Mouse (Mus musculus) common myeloid progenitor, adult 5-6 weeks (primary cell): ENCODE results near the gene Runx2. TPM values are rescaled to one million over a fixed set of nuclear protein-coding genes. Genes with fewer than 3 reads are reported as not detected.
A peak's percentile ranks its signal among the peaks of the same experiment; 100 is the strongest.

Experiments
- ATAC-seq: replicated peaks from 2 replicates; pipeline ENCODE4 v1.8.0; 2016; ENCODE audit warnings: low read depth, mild to moderate bottlenecking, moderate TSS enrichment, inconsistent platforms; ENCODE audit not compliant: poor library complexity, severe bottlenecking
- total RNA-seq: library from RNA; stranded (forward); fragments of 200-1000, 187-1606 nt; gene quantifications from 2 replicates; pipeline ENCODE4 v1.2.3, GENCODE M21; 2017

Gene Runx2
- 13.9 and 27.3 TPM in 2 replicates for total RNA-seq

DNA sequence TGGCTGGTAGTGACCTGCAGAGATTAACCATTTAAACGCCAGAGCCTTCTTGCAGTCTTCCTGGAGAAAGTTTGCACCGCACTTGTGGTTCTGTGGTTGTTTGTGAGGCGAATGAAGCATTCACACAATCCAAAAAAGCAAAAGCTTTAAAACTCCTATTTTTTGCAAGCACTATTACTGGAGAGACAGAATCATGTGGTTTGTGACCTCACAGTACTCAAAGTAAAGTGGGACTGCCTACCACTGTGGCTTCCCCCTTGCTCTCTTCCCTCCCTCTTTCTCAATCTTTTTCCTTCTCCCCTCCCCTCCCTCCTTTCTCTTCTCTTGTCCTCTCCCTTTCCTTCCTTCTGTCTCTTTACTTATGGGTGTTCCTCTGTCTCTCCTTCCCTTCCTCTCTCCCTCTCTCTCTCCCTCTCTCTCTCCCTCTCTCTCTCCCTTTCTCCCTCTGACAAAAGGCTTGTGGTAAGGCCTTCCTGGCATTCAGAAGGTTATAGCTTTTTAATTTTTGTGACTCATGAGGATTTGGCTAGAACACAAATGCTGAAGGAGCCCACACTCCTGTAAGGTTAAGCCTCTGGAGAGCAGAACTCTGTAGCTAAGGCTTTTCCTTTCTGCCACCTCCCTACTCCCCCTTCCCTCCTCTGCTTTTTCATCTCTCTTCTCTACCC is at the start of gene Runx2:
Gene Runx2 (minus strand): TSS at position 290 of the 668 bp plus-strand sequence.
- ATAC-seq = peak; percentile 70

DNA sequence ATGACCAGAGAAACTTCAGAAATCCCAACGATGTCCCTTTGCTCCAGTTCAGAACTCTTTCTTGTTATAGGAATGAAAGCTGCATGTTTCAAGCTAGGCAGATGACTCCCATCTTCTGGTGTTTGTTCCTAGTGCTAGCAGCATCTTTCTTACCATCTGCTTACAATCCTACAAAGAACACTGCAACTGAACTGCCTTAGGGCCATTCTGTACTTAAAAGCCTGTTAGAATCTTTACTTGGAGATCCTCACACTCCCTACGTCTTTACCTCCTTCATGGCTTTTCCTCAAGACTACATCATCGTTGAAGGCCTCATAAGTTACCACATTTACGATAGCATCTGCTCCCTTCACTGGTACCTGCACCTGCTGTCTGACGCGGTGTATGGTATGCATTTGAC is 48.6 kb upstream of the Runx2 start:
- no peak for ATAC-seq

DNA sequence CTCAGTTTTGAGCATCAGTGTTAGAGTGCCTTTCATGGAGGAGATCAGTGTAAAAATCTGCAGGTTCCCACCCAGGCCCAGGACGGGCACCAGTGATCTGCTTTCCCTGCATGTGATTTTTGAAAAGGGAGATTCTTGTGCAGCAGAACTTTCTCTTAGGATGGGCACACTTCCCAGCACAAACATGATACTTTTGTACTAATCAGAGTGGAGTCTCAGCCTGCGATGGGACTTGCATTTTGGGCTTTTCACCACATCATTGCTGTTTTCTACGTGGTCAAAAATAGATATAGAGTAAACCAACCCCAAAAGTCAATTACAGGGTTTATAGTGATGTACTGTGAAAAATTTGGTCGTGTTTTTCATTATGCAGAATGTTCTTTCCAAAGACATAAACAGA is 27.6 kb upstream of the Runx2 start:
- ATAC-seq = no peak

DNA sequence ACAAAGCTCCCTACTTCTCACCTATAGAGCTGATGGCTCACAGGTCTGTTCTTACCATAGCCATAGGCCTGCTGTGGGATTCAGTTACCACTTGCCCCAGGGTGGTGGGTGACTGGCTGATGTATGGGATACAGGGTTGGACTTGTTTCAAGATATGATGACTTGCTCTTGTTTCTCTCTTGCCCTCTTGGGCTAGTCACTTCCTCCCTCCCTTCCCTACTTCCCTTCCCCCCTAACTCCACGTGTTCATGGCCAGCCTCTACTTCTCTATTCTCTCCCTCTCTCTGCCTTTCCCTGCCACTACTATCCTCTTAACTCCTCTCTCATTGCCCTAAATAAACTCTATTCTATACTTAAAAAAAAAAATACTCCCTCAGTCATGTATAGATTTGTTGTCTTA is 16.6 kb upstream of the Runx2 start:
- ATAC-seq = 0 out of 2 replicates have a peak, but pooled peaks have one; percentile 32

DNA sequence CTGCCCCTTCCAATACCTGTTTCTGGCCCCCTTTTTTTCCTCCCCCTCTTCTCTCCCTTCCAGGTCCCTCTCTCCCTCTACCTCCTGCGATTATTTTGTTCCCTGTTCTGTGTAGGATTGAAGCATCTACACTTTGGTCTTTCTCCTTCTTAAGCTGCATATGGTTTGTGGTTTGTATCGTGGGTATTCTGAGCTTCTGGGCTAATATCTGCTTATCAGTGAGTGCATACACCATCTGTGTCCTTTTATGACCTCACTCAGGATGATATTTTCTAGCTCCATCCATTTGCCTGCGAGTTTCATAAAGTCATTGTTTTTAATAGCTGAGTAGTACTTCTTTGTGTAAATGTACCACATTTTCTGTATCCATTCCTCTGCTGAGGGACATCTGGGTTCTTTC is 15.0 kb upstream of the Runx2 start:
- ATAC-seq = no peak

DNA sequence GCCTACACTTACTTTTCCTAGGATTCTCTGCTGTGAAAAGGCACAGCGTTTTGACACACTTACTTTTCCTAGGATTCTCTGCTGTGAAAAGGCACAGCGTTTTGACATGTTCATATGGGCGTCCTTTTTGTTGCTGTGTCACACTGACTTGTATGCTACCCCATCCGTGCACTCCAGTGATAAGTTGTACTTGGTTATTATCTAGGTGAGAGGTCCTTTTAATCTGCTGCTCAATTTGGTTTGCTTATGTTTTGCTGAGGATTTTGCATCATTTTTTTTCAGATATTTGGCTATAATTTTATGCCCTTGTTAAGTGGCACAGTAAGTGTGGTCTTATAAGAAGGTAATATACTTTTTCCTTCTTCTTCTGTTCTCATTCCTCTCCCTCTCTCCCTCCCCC is 13.4 kb upstream of the Runx2 start:
- no peak for ATAC-seq

DNA sequence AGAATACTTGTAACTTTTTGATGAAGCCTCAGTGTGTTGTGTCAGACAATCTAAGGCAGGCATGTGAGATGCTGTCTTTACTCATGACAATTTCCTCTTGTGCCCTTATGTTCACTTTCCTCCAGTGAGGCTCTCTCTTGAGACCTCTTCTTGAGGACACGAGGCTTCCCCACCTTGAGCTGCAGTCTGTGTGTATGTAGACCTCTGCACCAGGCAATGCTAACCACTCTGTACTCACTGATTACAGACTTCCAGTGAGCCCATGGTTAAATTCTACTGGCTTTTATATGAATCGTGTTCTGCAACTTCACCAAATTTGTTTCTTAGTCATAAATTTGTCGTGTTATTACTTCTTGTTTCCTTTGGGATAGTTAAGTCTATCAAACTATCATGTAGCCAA is 12.5 kb upstream of the Runx2 start:
- ATAC-seq = no peak

DNA sequence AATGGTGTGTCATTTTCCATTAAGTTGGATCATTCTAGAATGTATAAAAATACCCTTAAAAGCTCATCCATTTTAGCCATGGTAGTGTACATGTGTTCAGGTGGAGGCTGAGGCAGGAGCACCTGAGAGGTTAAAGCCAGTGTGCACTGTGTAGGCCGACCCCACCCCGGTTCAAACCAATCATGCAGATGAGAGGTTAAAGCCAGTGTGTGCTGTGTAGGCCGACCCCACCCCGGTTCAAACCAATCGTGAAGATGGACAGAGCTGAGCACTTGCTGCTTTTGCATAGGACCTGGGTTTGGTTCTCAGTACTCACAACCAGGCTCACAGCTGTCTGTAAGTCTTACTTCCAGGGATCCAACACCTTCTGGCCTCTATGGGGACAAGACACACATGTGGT is 7.3 kb upstream of the Runx2 start:
- ATAC-seq = no peak

DNA sequence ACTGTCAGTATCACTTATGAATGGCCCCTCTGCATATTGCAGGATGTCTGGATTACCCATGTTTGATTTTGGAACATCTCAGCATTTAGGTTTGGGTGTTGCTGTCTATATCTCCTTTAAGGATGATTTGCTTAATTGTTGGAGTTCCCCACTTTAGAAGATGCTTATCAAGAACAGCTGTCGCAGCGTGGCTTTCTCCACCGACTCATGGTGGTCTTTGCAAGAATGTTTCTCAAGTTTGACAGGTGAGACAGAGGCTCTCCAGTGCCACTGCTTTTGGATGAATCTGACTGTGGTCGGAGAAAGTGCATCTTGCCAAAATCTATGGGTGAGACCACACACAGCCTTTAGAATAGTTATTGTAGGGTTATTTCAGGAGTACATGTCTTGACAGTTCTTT is 5.2 kb upstream of the Runx2 start:
- no peak for ATAC-seq

DNA sequence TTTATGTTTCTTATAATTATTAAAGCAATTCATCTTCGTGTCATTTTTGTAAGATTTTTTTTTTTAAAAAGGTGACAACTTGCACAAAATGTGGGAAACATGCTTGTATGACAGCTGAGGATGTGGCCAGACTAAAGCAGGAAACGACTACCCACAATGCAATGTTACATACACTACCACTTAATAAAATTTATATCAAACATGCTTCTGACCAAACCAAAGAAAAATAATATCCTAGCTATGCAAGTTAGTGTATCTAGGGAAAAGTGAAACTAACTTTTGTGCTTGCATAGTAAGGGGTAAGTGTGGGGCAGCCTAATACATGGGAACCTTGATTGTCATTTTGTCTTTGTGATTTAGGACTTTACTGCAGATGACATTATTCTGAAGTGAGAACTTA is 4.2 kb upstream of the Runx2 start:
- no peak for ATAC-seq

DNA sequence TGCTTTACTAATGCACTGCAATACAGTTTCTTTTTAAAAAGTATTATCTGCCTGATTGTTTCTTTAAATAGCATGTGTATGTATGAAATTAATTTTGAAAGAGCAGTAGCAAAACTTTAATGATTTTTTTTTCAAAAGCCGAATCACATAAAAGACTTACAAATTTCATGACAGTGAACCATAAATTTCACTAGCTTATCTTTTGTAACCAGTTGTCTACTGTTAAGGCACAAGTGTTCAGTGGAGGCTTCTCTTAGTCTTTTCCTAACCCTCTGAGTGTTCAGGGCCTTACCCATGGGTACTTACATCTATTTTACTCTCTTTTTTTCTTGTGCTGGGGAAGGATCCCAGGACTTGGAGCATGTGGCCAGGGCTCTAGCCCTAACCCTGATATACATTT is 7.6 kb downstream of the Runx2 start:
- 0 out of 2 replicates have a peak, but pooled peaks have one; percentile 11 for ATAC-seq

DNA sequence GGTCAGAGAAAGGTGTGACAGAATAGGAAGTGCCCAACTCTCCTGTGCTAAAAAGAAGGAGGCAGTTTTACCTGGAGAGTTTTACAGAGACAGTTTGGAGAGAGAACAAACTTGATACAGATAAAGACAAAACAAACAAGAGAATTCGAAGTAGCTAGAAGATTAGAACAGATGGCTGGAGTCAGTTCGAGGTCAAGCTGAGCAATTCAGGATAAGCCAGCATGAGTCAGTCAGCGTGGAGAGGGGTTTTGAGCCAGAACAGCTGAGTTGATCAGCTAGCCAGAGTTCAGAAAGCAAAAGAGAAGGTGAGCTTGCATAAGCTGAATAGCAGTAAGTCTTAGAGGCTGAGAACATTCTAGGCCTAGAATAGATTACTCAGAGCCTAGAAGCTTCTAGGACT is 17.3 kb downstream of the Runx2 start:
- ATAC-seq = no peak

DNA sequence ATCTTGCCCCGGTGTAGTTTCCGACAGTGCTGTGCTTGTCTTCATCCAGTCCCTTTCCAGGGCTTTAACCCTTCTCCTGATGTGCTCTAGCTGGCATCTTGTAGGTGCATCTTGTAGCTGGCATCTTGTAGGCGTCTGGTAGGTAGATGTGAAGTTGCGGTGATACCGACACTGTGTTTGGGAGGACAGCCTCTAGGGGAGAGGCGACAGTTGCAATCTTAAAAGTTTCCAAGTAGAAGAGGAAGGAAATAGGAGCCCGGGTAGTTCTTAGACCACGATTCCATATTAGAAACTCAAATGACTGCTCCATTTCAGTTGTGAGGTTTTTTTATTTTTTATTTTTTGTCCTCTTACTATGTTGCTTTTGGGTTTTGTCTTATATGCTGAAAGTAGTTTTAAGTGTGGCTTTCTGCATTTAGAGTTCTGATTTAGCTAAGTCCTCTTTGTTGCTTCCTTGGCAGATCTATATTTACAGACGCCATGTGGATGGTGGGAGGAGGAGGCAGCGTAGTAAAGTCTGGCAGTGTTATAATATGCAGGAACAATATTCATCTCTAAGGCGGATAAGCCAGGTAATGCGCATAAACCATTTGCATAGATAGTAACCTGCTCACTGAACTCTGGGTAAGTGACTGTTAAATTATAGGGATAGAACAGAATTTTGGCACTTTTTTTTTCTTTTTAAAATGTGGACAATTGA is 22.2 kb downstream of the Runx2 start:
- peak; percentile 82 for ATAC-seq

DNA sequence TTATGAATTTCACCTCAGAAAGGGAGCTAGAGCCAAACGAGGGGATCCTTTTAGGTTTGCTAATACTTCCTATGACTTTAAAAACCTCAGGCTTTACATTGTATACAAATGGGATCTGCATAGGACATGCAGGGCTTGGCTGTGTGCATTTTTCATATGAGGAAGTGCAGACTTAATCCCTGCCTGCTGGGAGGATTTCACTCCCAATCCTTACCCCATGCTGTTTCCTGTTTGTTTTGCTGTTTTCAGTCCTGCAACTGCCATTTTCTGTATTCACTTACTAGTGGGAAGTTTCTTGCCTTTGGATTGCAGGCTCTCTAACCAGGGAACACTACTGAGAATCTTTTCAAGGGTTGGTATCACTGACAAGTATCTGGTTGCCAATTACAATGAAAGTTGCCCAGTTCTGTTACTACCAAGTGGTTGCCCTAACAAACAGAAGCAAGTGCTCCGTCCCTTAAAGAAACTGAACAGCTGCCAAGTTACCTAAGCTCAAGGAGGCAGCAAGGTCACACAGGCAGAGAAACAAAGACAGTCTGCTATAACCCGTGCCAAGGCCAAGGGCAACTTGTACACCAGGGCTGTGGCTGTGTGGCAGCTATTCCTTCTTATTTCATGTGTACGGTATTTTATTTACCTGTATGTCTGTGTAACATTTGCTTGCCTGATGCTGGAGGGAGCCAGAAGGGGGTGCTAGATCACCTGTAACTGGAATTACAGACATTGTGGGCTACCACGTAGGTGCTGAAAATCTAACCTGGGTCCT is 25.4 kb downstream of the Runx2 start:
- ATAC-seq = no peak

DNA sequence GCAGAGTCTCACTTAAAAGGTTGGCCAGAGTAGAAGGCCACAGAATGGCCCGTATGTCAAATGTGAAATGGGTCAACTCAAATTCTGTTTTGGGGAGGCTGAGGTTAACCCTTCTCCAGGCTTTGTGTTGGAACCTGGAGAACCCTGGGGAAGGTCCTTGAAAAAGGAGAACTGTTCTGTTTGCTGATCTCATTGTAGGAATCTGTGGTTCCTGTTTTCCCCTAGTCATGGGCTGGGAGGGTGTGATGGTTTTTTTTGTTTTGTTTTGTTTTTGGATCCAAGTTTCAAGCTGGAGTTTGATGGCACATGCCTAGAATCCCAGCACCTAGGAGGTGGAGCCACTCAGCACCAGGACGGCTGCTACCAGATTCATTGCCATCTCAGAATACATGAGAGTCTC is 31.5 kb downstream of the Runx2 start:
- peak; percentile 90 for ATAC-seq

DNA sequence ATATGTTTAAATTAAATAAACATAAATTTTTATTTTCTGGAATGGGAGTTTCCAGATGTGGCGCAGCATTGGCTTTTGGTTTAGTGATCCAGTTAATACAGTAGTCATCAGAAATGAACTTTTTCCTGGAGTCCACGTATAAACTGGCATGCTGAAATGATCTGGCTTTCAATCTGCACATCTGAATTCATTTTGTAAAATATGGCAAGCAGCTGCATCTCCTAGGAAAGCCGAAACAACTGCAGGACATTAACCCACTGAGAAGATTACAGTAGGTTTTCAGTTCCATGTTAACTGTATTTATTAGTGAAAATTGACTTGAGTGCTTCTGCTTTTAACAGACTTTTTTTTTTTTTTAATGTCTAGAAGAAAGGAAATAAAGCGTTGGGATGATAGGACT is 32.2 kb downstream of the Runx2 start:
- no peak for ATAC-seq

DNA sequence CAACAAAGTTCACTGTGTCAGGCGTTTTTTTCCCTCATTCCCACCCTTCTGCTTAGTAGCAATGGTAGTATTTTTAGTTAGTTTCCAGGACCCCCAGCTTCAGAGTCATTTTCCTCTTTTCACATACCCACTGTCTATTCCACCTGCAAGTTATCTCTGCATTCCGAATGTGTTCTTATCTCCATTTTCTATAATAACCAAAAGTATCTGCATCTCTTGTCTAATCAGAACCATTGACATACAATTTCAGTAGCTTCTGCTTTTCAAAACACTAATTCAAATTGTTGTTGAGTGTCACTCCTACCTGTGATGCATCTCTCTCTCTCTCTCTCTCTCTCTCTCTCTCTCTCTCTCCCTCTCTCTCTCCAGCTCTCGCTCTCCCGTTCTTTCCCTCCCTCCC is 34.2 kb downstream of the Runx2 start:
- ATAC-seq = no peak

DNA sequence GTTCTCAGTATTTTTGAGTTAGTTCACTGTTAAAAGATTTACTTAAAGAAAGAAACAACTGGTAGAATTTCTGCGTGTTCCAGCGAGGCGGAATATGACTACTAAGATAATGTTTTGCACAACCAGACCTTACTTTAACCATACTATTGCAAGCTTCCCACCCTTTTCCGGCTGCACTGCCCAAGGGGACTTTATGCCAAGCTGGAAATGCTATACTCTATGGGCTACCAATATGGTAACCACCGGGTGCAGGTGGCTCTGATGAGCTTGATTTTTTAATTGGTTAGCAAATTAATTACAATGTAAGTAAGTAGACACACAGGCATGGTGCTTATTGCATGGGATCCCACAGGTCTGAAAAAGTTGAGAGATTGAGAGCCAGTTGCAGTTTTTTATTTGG is 36.5 kb downstream of the Runx2 start:
- ATAC-seq = no peak

DNA sequence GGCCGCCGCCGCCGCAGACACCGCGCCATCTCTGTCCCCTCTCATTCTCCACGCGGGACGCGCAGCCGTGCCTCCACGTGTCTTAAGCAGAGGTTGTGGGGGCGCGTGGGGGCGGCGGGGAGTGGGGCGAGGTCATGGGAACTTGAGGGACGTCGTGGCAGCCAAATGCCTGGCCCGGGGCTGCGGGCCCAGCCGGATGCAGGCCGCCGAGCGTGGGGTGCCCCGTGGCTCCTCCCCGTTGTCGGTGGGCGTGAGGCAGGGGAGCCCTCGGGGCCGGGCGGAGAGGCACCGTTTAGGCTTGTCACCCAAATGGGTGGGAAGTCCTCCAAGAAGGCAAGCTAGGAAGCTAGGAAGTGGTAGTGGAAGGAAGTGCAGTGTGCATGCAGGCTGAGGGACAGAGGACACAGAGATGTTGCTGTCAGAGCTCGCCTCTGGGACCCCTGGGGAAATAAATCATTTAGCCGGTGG is 37.2 kb downstream of the Runx2 start:
- ATAC-seq = peak; percentile 82

DNA sequence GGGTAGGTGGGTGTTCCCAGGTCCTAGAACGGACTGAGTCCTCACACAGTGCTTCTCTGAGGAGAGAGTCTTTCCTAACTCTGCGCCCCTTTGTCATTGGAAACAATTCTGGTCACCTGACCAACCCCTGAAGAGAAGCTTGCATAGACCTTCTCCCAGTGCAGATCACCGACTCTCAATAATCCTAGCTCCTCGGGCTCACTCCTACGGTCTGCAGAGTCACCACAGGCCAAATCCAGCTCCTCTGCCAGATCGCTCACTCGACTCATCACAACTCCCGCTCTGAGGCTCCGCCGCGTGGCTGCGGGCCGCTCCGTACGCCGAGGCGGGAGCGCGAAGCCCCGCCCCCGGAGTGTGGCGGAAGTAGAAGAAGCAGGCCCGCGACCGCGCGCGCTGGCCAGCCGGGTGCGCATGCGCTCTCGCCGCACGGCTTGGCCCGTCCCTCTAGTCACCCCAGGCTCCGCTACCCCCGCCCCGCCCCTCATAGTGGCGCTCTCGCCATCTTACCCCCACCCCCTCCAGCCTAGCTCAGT is 37.8 kb downstream of the Runx2 start, which contains the start of gene Supt3:
Gene Supt3 (plus strand): TSS at position 415 of the 533 bp plus-strand sequence.
- peak; percentile 77 for ATAC-seq

DNA sequence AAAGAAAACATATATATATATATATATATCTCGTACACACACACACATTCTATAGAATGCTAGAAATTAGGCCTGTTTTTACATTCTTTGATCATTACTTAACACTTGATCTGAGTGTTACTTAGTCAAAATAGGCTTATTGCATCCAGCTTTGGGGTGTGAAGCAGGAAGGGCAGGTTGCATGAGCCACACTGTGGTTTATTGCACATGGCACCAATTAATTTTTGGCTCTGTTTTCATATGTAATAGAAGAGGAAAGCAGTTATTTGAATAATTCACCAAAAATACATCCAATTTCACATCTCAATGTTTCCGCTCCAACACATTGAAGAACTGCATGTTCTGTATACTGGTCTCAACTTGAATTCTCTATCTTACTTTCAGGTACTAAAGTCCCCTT is 42.0 kb downstream of the Runx2 start:
- no peak for ATAC-seq
